Mouse (Mus musculus) intestine, postnatal 0 days (tissue): ENCODE measurements at regions not wholly inside any gene's neighbourhood (a gene's known extent, or its start where the extent isn't known, plus 50 kb on each side); places are given as distances from the start of the nearest gene placed in this dataset.

Source experiments
- ATAC-seq: fragments of 200-750 bp; cut with Nextera tagmentation; 2 replicates; pipeline ENCODE4 v1.8.0; 2017; ENCODE audit warnings: mild to moderate bottlenecking, moderate TSS enrichment, moderate library complexity
- H3K27ac ChIP-seq: fragments of 300-500 bp; sonication (generic); 2 replicates; pipeline ENCODE4 v1.5.1; 2014; ENCODE audit warnings: mild to moderate bottlenecking, low read depth, low read length, moderate library complexity
- H3K27me3 ChIP-seq: fragments of 300-500 bp; sonication (generic); replicated peaks from 2 replicates; pipeline ENCODE4 v1.6.1; 2014; ENCODE audit warnings: low read length, mixed read lengths; ENCODE audit not compliant: control insufficient read depth, insufficient read depth
- H3K36me3 ChIP-seq: fragments of 300-500 bp; sonication (generic); 2 replicates; pipeline ENCODE4 v1.6.1; 2014; ENCODE audit warnings: mild to moderate bottlenecking, moderate library complexity; ENCODE audit not compliant: control insufficient read depth, insufficient read depth
- H3K4me1 ChIP-seq: fragments of 300-500 bp; sonication (generic); replicated peaks from 2 replicates; pipeline ENCODE4 v1.6.1; 2014; ENCODE audit warnings: antibody characterized with exemption, low read length, mixed read lengths; ENCODE audit not compliant: control insufficient read depth, insufficient read depth
- H3K4me2 ChIP-seq: fragments of 300-500 bp; sonication (generic); replicated peaks from 2 replicates; pipeline ENCODE4 v1.6.1; 2014; ENCODE audit warnings: low read depth, mild to moderate bottlenecking, moderate library complexity
- H3K4me3 ChIP-seq: fragments of 300-500 bp; sonication (generic); 2 replicates; pipeline ENCODE4 v1.5.1; 2014; ENCODE audit warnings: low read depth, low read length
- H3K9ac ChIP-seq: fragments of 300-500 bp; sonication (generic); 2 replicates; pipeline ENCODE4 v1.6.1; 2014; ENCODE audit warnings: mild to moderate bottlenecking, low read depth, low read length
- H3K9me3 ChIP-seq: fragments of 300-500 bp; sonication (generic); 2 replicates; pipeline ENCODE4 v1.6.1; 2016; ENCODE audit warnings: mixed run types; ENCODE audit not compliant: control insufficient read depth
- CTCF ChIP-seq: sonication (generic); IDR thresholded peaks from 2 replicates; pipeline ENCODE4 v1.5.1; 2016; ENCODE audit warnings: low read depth, mild to moderate bottlenecking, control low read depth, antibody characterized with exemption, moderate library complexity
- WGBS: fragments of 180-500 bp; shearing (Covaris S2); extraction: QIAGEN DNeasy Blood & Tissue Kit; methylation state at CpG from one replicate; pipeline ENCODE4 v1.1.7; 2014; 5-methylcytosine and 5-hydroxymethylcytosine counted together

DNA sequence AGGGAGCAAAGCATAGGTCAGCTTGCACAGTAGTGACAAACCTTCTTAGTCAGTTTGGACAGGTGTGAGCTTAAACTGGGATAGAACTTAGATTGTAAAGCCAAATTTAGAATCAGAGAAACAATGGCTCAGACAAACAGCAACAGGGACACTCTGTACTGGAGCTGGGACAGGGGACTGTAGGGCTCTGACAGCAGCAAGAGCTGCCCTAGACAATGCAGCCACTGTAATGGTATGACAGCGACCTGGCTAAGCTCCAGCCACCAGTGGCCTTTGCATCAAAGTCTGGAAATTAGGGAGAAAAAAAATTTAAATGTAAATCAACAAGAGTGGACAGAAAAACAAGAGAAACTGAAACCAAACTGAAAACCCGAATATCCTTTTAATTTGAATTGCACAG, 53.2 kb upstream of the Armc3 start:
- no peak for ATAC-seq
- H3K27ac ChIP-seq: no peak overlapping the region
- WGBS: 59% methylated on average over 2 of the region's 2 CpGs

DNA sequence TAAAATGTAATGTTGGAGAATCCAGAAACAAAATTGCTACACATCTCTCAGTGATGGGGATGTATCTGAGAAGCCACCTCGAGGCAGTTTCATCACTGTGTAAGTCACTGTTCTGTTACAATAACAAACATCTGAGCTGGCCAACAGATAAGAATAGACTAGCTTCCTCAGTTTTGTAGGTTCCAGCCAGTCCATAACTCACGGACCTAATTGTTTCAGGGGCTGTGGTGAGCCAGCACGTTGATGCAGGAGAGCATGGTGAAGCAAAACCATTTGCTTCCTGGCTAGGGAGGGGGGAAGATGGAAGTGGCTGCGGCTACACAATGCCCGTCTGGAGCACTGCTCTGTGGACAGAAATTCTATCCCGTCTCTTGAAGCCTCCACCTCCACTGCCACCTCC, 52.8 kb upstream of the Armc3 start:
- Histone ChIP-seq H3K4me1 (no peaks in the 10 kb centered on the region), H3K4me3 (no peak overlapping the region), H3K36me3 (no peaks in the 10 kb centered on the region), H3K27ac (no peak overlapping the region), H3K4me2 (no peak overlapping the region), H3K9ac (no peak overlapping the region), H3K27me3 (no peaks in the 10 kb centered on the region), H3K9me3 (no peaks in the 10 kb centered on the region)
- ATAC-seq: no peak
- no peak for TF ChIP-seq CTCF
- 50% methylated on average over 6 of the region's 6 CpGs for WGBS

More for the DNA sequence above, 53.2 kb upstream of the Armc3 start:
- no peaks in the 10 kb centered on the region for H3K27me3 ChIP-seq
- no peak overlapping the region for H3K4me2 ChIP-seq
- no peaks in the 10 kb centered on the region for H3K4me1 ChIP-seq
- no peaks in the 10 kb centered on the region for H3K9me3 ChIP-seq
- no peak for TF ChIP-seq CTCF
- no peaks in the 10 kb centered on the region for H3K36me3 ChIP-seq
- no peak overlapping the region for H3K9ac ChIP-seq
- no peak overlapping the region for H3K4me3 ChIP-seq

GRCm38 (mm10) chr2:19148812-19149211, 50.3 kb upstream of the Armc3 start:
- no peak for TF ChIP-seq CTCF
- no peak overlapping the region for H3K4me2 ChIP-seq
- no peaks in the 10 kb centered on the region for H3K36me3 ChIP-seq
- WGBS: 75% methylated on average over 5 of the region's 5 CpGs
- H3K27me3 ChIP-seq: no peaks in the 10 kb centered on the region
- H3K9ac ChIP-seq: no peak overlapping the region
- no peak overlapping the region for H3K27ac ChIP-seq
- no peaks in the 10 kb centered on the region for H3K4me1 ChIP-seq
- no peaks in the 10 kb centered on the region for H3K9me3 ChIP-seq
- no peak overlapping the region for H3K4me3 ChIP-seq
- no peak for ATAC-seq
